Mouse (Mus musculus) urinary bladder, postnatal 10 days (tissue): ENCODE results near the gene Ltk.

Experiments
- DNase-seq: peaks from one replicate; pipeline ENCODE4 v3.0.0; 2022; ENCODE audit warnings: low spot score

Ltk gene

DNA sequence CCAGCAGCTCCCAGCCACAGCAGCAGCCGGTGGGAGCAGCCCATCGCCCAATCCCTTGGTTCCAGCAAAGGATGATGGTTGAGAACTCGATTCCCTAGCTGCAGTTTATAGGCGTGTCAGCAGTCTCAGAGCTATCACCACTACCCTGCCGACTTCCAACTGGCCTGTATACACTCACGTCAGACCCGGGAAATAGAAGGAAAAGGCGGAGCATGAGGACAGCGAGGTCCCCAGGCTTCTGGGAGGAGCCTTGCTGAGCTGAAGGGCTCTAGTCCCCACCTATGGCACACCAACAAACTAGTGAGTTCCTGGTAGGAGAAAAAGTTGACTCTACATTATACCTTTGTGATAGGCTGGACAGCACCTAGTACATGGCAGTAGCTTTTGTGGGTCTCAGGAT lies at the start of gene Ltk:
Gene Ltk (minus strand): TSS at position 181 of the 400 bp plus-strand sequence.
- DNase-seq = no peak

DNA sequence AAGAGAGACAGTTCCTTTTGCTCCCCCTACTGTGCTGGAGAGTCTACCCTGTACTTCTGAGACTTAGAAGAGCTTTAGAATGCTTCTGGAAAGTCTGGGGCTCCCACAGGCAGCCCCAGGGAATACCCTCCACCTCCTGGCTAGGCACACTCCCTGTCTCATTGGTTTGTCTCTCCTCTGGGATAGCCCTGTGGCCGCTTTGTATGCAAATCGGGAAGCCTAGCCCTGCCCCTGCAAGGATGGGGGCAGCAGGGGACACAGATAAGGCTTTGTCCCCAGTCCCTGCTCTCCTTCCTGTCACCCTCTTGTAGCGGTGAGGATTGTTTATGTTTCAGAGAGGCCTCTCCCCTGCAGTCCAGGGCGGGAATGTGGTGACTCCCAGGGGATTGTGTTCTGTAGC lies 48.6 kb upstream of the Ltk start:
- DNase-seq = no peak

GRCm38 (mm10) chr2:119808438-119808837 lies 48.2 kb upstream of the Ltk start:
- no peak for DNase-seq

DNA sequence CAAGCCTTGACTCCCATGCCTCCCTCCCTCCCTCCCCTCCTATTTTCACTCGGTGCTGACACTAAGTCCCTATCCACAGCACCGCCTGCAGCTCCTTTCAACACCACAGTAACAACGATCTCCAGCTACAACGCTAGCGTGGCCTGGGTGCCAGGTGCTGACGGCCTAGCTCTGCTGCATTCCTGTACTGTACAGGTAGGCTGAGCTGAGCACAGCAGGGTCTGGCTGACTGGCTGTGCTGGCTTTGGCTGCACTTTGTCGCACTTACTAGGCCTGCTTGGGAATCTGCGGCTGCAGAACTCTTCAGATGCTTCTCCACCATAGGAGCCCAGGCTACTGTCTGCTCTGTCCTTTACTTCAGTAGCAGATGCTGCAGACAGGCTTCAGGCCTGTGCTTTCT lies 45.3 kb upstream of the Ltk start:
- DNase-seq = no peak

DNA sequence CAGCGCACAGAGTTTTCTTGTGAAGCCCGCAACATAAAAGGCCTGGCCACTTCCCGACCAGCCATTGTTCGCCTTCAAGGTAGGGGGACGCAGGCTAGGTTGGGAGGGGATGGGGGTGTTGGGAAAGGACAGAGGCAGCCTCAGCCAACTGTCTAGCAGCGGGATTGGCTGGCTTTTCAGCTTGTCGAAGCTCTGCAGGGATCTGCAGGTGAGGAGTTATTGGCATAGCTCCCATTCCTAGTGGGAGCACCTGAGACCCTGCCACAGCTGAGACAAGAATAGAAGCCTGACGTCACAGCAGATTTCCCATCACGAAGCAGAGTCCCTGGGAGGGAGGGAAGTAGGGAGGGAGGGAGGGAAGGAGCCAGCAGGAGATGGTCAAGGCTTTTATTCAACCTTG lies 44.5 kb upstream of the Ltk start:
- no peak for DNase-seq

DNA sequence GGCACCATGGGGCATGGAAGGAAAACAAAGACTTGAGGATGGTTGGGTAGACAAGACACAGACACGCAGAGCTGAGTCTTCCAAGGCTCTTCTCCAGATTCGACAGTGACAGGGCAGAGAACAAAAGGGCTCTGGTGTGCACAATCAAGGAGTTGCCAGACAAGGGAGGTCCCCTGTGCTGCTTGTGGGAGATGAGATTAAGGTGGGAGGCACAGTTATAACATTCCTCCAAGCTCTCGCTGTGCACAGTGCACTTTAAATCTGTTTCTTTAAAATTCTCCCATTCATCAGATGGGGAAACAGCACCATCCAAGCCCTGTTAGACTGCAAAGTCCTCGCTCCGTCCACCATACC lies 44.0 kb upstream of the Ltk start:
- DNase-seq = no peak

- no peak for DNase-seq
These were observed 43.5 kb upstream of the Ltk start for GRCm38 (mm10) chr2:119803618-119804274.

GRCm38 (mm10) chr2:119802767-119803617 lies 42.8 kb upstream of the Ltk start:
- no peak for DNase-seq

- no peak for DNase-seq
These were observed 40.9 kb upstream of the Ltk start for GRCm38 (mm10) chr2:119800876-119801846.

- no peak for DNase-seq
These were observed 39.8 kb upstream of the Ltk start for GRCm38 (mm10) chr2:119799961-119800550.

GRCm38 (mm10) chr2:119799181-119799960 lies 39.1 kb upstream of the Ltk start:
- no peak for DNase-seq

- no peak for DNase-seq
These were observed 38.2 kb upstream of the Ltk start for GRCm38 (mm10) chr2:119798246-119798927.

GRCm38 (mm10) chr2:119797279-119797783 lies 37.1 kb upstream of the Ltk start, which contains the start of gene Tyro3:
Tyro3 (plus strand) TSS chr2:119797733.
- DNase-seq = no peak

DNA sequence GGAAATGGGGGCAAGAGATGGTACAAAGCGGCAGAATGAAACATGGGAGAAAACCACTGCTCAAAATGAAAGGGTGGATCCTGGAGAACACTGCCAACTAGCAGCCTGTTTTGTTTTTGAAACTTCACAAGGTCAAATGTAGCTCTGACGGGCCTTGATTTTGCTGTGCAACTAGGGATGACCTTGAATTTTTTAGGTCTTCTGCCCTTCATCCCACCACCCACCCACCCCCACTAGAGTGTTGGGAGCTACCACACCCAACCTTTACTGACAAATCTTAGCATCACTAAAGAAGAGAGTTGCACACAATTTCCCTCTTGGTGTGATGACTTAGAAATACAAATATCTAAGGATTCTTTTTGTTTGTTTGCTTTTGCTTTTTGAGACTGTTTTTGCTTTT lies 29.8 kb upstream of the Ltk start:
- no peak for DNase-seq

GRCm38 (mm10) chr2:119787206-119787883 lies 27.1 kb upstream of the Ltk start, which contains the start of gene Rpap1:
Rpap1 (minus strand) TSS chr2:119787537.
- no peak for DNase-seq

DNA sequence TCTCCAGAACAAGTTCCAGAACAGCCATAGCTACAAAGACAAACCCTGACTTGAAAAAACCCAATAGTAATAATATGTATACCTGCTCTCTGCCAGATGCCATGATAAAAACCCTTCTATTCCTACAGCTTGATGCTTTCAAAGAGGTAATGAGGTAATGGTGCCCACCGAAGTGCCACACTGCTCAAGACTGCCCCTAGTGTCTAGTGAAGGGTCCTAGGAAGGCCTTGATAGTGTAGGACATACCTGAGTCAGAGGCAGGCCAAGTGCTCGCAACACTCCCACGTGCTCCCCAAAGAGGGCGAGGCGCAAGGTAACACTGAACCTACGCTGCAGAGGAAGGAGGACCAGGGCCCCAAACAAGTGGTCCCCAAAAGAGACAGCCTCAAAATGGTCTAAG lies 7.0 kb upstream of the Ltk start:
- DNase-seq = no peak

- no peak for DNase-seq
These were observed 3.7 kb upstream of the Ltk start for GRCm38 (mm10) chr2:119763924-119764323.

DNA sequence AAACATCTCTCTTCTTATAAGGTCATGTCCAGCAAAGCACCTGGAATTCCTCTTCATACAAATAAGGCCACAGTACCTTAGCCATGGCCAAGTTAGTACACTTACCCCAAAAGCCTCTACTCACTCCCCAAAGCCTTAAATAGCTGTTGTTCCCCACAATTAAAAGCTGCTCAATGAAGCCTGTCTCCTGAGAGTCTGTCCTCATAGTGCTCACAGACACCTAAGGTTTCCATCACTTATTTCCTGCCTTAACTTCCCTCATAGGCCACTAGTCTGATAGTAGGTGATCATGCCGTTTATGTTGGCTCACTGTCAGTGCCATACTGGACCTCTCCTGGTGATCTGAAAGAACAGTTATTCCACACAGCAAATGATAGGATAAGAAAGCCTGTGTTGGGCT lies 2.0 kb upstream of the Ltk start:
- no peak for DNase-seq
